Mouse (Mus musculus): Measurements from ENCODE around the gene Gm3526. TPM values are rescaled to one million over a fixed set of nuclear protein-coding genes. Genes with fewer than 3 reads are reported as not detected.
"Not testable (repeated sequence)": the region's sequence is repeated elsewhere in the genome, so short reads cannot be mapped to it uniquely, and the experiment has no call there.

The Gm3526 gene
- polyA plus RNA-seq (2011; ENCODE audit: insufficient read length, low read depth, missing spikeins): not detected in 2 replicates

DNA sequence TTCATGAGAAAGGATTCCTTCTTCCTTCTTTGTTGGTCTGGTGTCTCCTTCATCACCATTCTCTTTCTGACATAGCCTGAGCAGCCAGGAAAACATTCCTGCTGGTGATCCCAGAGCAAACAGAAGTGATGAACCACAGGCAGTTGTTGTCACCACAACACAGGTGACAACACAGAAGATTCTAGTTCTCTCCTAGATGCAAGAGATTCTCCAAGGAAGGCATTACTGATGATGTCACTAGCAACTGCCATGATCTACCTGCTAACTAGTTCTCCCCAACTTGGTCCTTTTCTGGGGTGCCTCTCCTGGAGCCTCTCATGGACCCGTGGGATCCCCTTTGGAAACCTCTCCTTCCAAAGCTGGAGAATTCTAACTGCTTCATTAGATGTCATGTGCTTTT is at the start of gene Gm3526:
TSS of gene Gm3526 (minus strand) at position 101 of the 400 bp plus-strand sequence.
- not testable (repeated sequence) for H3K4me1 ChIP-seq (ENCODE audit: control insufficient read depth, insufficient read depth, low read length); H3K27ac ChIP-seq (ENCODE audit: insufficient read depth, low read length); H3K4me3 ChIP-seq (ENCODE audit: insufficient read depth, low read length)

Other genes with a start within 250 kb of the Gm3526 start
- gene Gm3298, start 244.7 kb downstream of the Gm3526 start, polyA plus RNA-seq (2011; ENCODE audit: insufficient read length, low read depth, missing spikeins): not detected in 2 replicates
- not detected in 2 replicates for gene 4930555G01Rik, start 210.0 kb downstream of the Gm3526 start, polyA plus RNA-seq (2011; ENCODE audit: insufficient read length, low read depth, missing spikeins)
- not detected in 2 replicates for gene Gm8281, start 189.5 kb downstream of the Gm3526 start, polyA plus RNA-seq (2011; ENCODE audit: insufficient read length, low read depth, missing spikeins)
- not detected in 2 replicates for gene Gm8279, start 129.1 kb downstream of the Gm3526 start, polyA plus RNA-seq (2011; ENCODE audit: insufficient read length, low read depth, missing spikeins)
- gene Gm3317, start 96.0 kb downstream of the Gm3526 start, polyA plus RNA-seq (2011; ENCODE audit: insufficient read length, low read depth, missing spikeins): not detected in 2 replicates
- not detected in 2 replicates for gene Gm8271, start 74.8 kb downstream of the Gm3526 start, polyA plus RNA-seq (2011; ENCODE audit: insufficient read length, low read depth, missing spikeins)
- gene Gm3542, start 74.3 kb upstream of the Gm3526 start, polyA plus RNA-seq (2011; ENCODE audit: insufficient read length, low read depth, missing spikeins): not detected in 2 replicates
- not detected in 2 replicates for gene Gm3500, start 128.5 kb upstream of the Gm3526 start, polyA plus RNA-seq (2011; ENCODE audit: insufficient read length, low read depth, missing spikeins)
- not detected in 2 replicates for gene Gm3194, start 194.9 kb upstream of the Gm3526 start, polyA plus RNA-seq (2011; ENCODE audit: insufficient read length, low read depth, missing spikeins)
- not detected in 2 replicates for gene Gm8246, start 217.2 kb upstream of the Gm3526 start, polyA plus RNA-seq (2011; ENCODE audit: insufficient read length, low read depth, missing spikeins)
- gene Gm3187, start 223.6 kb upstream of the Gm3526 start, polyA plus RNA-seq (2011; ENCODE audit: insufficient read length, low read depth, missing spikeins): not detected in 2 replicates
- gene Gm3488, start 241.1 kb upstream of the Gm3526 start, polyA plus RNA-seq (2011; ENCODE audit: insufficient read length, low read depth, missing spikeins): not detected in 2 replicates

Data from embryonic fibroblast, embryonic 13.5 days (primary cell).